8 mouse cellular contexts compared by ENCODE assay signal in genomic region chr4:111720662-111721003, GRCm38 (mm10). TPM values are rescaled to one million over a fixed set of nuclear protein-coding genes. Genes with fewer than 3 reads are reported as not detected.
A peak's percentile ranks its signal among the peaks of the same experiment; 100 is the strongest.
DNase-seq lines count a peak whose midpoint lies in the region; ATAC-seq and TF ChIP-seq lines count a peak whose summit lies in the region.

No protein-coding gene starts in this region.

- no peak for DNase-seq in lung, adult 2 months
- DNase-seq in lung, adult 18-20 months: no peak
- DNase-seq in forebrain, embryonic 11.5 days (ENCODE audit: low spot score): peak; percentile 51
- DNase-seq in limb, embryonic 14.5 days (ENCODE audit: low spot score): peak; percentile 10
- DNase-seq in layer of hippocampus, adult 9-11 months: no peak

- peak overlapping the region; percentile 75 for H3K4me2 ChIP-seq in forebrain, embryonic 11.5 days (ENCODE audit: low read depth, low read length, severe bottlenecking)
- peak overlapping the region; percentile 60 for H3K4me2 ChIP-seq in limb, embryonic 14.5 days (replicated peaks; ENCODE audit: low read depth, low read length, severe bottlenecking)
- peak overlapping the region; percentile 69 for H3K4me2 ChIP-seq in stomach, embryonic 15.5 days

- ATAC-seq in forebrain, embryonic 11.5 days (replicated peaks; ENCODE audit: low FRiP score): no peak
- ATAC-seq in limb, embryonic 14.5 days (ENCODE audit: low FRiP score, low read depth): no peak
- no peak for ATAC-seq in stomach, embryonic 15.5 days (ENCODE audit: insufficient read depth, low FRiP score, low read depth)
- ATAC-seq in frontal cortex, adult (ENCODE audit: low TSS enrichment): no peak; the same call in 1 of the 2 replicates
- no peak for ATAC-seq in cerebellum, adult (ENCODE audit: insufficient number of reproducible peaks, low FRiP score, low TSS enrichment)

- H3K36me3 ChIP-seq in forebrain, embryonic 11.5 days (ENCODE audit: control insufficient read depth, insufficient read depth, low read length): no peaks in the 10 kb centered on the region
- no peaks in the 10 kb centered on the region for H3K36me3 ChIP-seq in limb, embryonic 14.5 days (ENCODE audit: control insufficient read depth, insufficient read depth, low read length)
- no peaks in the 10 kb centered on the region for H3K36me3 ChIP-seq in stomach, embryonic 15.5 days

- peak overlapping the region; percentile 77 for H3K9ac ChIP-seq in forebrain, embryonic 11.5 days (ENCODE audit: low read length)
- H3K9ac ChIP-seq in limb, embryonic 14.5 days (ENCODE audit: low read depth, low read length, severe bottlenecking): peak overlapping the region; percentile 75
- H3K9ac ChIP-seq in stomach, embryonic 15.5 days: peak overlapping the region; percentile 81; the same call in 1 of the 2 replicates

- no peak overlapping the region for H3K27ac ChIP-seq in forebrain, embryonic 11.5 days (ENCODE audit: low read depth, low read length)
- H3K27ac ChIP-seq in limb, embryonic 14.5 days (replicated peaks; ENCODE audit: low read depth, low read length): peak overlapping the region; percentile 78
- H3K27ac ChIP-seq in stomach, embryonic 15.5 days: peak overlapping the region; percentile 73

- peaks cover 3% of the 10 kb centered on the region; the same call in 1 of the 2 replicates for H3K4me1 ChIP-seq in lung, adult 2 months (ENCODE audit: control insufficient read depth, insufficient read depth, low read length)
- H3K4me1 ChIP-seq in forebrain, embryonic 11.5 days (replicated peaks; ENCODE audit: control insufficient read depth, insufficient read depth, low read length): peaks cover 3% of the 10 kb centered on the region; the same call in 1 of the 2 replicates
- H3K4me1 ChIP-seq in limb, embryonic 14.5 days (ENCODE audit: control insufficient read depth, insufficient read depth, low read length): peaks cover 12% of the 10 kb centered on the region
- H3K4me1 ChIP-seq in stomach, embryonic 15.5 days: peaks cover 11% of the 10 kb centered on the region; the same call in 1 of the 2 replicates

- 6% methylated on average over 2 of the region's 2 CpGs for WGBS in lung, adult 2 months
- WGBS in forebrain, embryonic 11.5 days: 19% methylated on average over 2 of the region's 2 CpGs
- WGBS in limb, embryonic 14.5 days: 17% methylated on average over 2 of the region's 2 CpGs
- WGBS in stomach, embryonic 15.5 days: 11% methylated on average over 2 of the region's 2 CpGs

- no peaks in the 10 kb centered on the region for H3K9me3 ChIP-seq in forebrain, embryonic 11.5 days (ENCODE audit: control insufficient read depth, low read length)
- H3K9me3 ChIP-seq in limb, embryonic 14.5 days (ENCODE audit: control insufficient read depth, low read length): no peaks in the 10 kb centered on the region
- no peaks in the 10 kb centered on the region for H3K9me3 ChIP-seq in stomach, embryonic 15.5 days

- peak overlapping the region; percentile 76 for H3K4me3 ChIP-seq in lung, adult 2 months (replicated peaks; ENCODE audit: extremely low read depth, low read depth, low read length)
- H3K4me3 ChIP-seq in forebrain, embryonic 11.5 days (ENCODE audit: low read depth, low read length): peak overlapping the region; percentile 81
- peak overlapping the region; percentile 81 for H3K4me3 ChIP-seq in limb, embryonic 14.5 days (replicated peaks; ENCODE audit: low read length)
- peak overlapping the region; percentile 80 for H3K4me3 ChIP-seq in stomach, embryonic 15.5 days (replicated peaks)

- no peak for TF ChIP-seq CTCF in lung, adult 2 months (IDR thresholded peaks at IDR 0.05; ENCODE audit: insufficient read depth, low read length)

- TF ChIP-seq POLR2A in lung, adult 2 months (IDR thresholded peaks at IDR 0.05; ENCODE audit: borderline replicate concordance, extremely low read depth, low read depth, low read length): no peak
- no peak for TF ChIP-seq POLR2A in limb, embryonic 14.5 days (IDR thresholded peaks at IDR 0.05; ENCODE audit: borderline replicate concordance, extremely low read depth, insufficient read depth, insufficient read length)

- no peaks in the 10 kb centered on the region for H3K27me3 ChIP-seq in forebrain, embryonic 11.5 days (ENCODE audit: control insufficient read depth, insufficient read depth, low read length)
- H3K27me3 ChIP-seq in limb, embryonic 14.5 days (ENCODE audit: control insufficient read depth, insufficient read depth, low read length): no peaks in the 10 kb centered on the region
- no peaks in the 10 kb centered on the region for H3K27me3 ChIP-seq in stomach, embryonic 15.5 days (replicated peaks)

RNA-seq across cellular contexts. Expression of gene Spata6, which starts 0.8 kb away (rescaled TPM):
- 27.8 and 46.0 TPM in 2 replicates for polyA plus RNA-seq in lung, adult 2 months (2012; rRNA removed)
- polyA plus RNA-seq in forebrain, embryonic 11.5 days (2014; fragmentation: Nextera tagmentation; extraction: Ambion mirVana): 30.5 and 32.9 TPM in 2 replicates
- 21.2 and 21.3 TPM in 2 replicates for polyA plus RNA-seq in limb, embryonic 14.5 days (2012; rRNA removed)
- 21.0 and 27.4 TPM in 2 replicates for polyA plus RNA-seq in limb, embryonic 14.5 days (2014; fragmentation: Nextera tagmentation; extraction: Ambion mirVana)
- 23.2 and 23.6 TPM in 2 replicates for polyA plus RNA-seq in stomach, embryonic 15.5 days (2015; fragmentation: Nextera tagmentation; extraction: Ambion mirVana)

Comparison
In these comparisons a context has a peak if more than half of its experiments do, and no peak if none do; other contexts are left out.
1. DNase-seq: peak in forebrain, embryonic 11.5 days (single experiment) and limb, embryonic 14.5 days (single experiment); none in lung, adult 2 months (single experiment), lung, adult 18-20 months (0 of 2) and layer of hippocampus, adult 9-11 months (single experiment).
2. Peak in every context shown above with its lines, with median percentiles within 50 percentile points of each other: H3K4me3 ChIP-seq, H3K4me2 ChIP-seq and H3K9ac ChIP-seq.